Mouse (Mus musculus): ENCODE measurements around the gene Tdp1. TPM values are rescaled to one million over a fixed set of nuclear protein-coding genes. Genes with fewer than 3 reads are reported as not detected.
A peak's percentile ranks its signal among the peaks of the same experiment; 100 is the strongest.

The Tdp1 gene
- polyA plus RNA-seq, 1 experiment: 21.4 TPM

DNA sequence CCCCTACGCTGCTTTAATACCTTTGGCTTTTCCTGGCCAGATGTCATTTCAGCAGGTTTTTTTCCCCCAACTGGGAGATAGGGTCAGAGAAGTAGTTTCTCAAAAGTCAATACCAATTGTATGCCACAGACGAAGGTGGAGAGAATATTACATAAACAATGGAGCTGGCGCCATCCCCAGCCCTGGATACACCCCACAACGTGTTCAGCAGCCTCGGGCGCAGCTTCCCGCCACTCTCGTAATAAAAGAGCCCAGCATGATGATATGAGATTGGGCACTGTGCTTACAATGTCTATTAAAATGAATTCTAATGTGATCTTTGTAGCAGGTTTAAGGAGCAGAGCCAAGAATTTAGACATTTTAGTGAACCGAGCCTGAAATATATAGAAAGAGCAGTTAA, 28.3 kb upstream of the Tdp1 start:
- no peak for TF ChIP-seq CTCF (IDR thresholded peaks at IDR 0.05; ENCODE audit: extremely low read depth, insufficient read depth, low read length)
- TF ChIP-seq POLR2A (IDR thresholded peaks at IDR 0.05; ENCODE audit: extremely low read depth, insufficient read depth, low read length): no peak
- Histone ChIP-seq H3K4me3 (ENCODE audit: insufficient read depth, low read length) (no peak overlapping the region), H3K4me1 (ENCODE audit: control insufficient read depth, insufficient read depth, low read length) (no peaks in the 10 kb centered on the region), H3K27ac (ENCODE audit: insufficient read depth, low read length) (no peak overlapping the region)

DNA sequence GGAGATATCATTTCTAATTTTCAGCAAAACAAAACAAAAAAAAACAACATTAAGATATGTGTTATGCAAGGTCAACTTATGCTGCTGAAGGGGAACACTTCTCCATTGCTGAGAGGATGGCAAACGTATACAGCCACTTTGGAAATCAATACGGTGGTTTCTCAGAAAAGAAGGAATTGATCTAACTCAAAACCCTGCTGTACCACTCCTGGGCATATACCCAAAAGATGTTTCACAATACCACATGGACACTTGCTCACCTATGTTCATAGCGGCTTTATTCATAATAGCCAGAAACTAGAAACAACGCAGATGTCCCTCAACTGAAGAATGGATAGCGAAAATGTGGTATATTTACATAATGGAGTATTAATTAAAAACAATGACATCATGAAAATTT, 25.7 kb upstream of the Tdp1 start:
- H3K4me3 ChIP-seq (ENCODE audit: insufficient read depth, low read length): no peak overlapping the region
- H3K27ac ChIP-seq (ENCODE audit: insufficient read depth, low read length): no peak overlapping the region
- TF ChIP-seq POLR2A (IDR thresholded peaks at IDR 0.05; ENCODE audit: extremely low read depth, insufficient read depth, low read length): no peak
- no peak for TF ChIP-seq CTCF (IDR thresholded peaks at IDR 0.05; ENCODE audit: extremely low read depth, insufficient read depth, low read length)
- H3K4me1 ChIP-seq (ENCODE audit: control insufficient read depth, insufficient read depth, low read length): no peaks in the 10 kb centered on the region

DNA sequence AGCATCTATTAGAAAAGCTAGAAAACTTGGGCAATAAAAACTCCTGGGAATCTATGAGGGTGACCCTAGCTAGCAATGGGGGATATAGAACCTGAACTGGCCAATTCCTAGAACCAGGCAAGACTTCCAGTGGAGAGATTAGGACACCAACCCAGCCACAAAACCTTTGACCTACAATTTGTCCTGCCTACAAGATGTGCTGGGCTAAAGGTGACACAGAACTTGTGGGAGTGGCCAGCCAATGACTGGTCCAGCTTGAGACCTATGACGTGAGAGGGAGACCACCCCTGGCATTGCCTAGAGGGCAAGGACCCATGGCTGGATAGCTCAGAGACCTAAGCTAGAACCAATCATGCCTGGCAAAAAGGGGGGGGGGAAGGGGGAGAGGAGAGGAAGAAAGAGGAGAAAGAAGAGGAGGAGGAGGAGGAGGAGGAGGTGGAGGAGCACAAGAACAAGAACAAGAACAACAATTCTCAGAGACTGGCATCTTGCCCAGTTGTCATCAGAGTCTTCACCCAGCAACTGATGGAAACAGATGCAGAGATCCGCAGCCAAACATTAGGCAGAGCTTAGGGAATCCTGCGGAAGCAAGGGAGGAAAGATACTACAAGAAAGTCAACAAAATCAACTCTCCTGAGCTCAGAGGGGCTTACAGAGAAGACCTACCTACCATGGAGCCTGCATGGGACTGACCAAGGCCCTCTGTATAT, 24.8 kb upstream of the Tdp1 start:
- Histone ChIP-seq H3K4me3 (ENCODE audit: insufficient read depth, low read length) (no peak overlapping the region), H3K4me1 (ENCODE audit: control insufficient read depth, insufficient read depth, low read length) (no peaks in the 10 kb centered on the region), H3K27ac (ENCODE audit: insufficient read depth, low read length) (no peak overlapping the region)
- TF ChIP-seq CTCF (IDR thresholded peaks at IDR 0.05; ENCODE audit: extremely low read depth, insufficient read depth, low read length): no peak
- TF ChIP-seq POLR2A (IDR thresholded peaks at IDR 0.05; ENCODE audit: extremely low read depth, insufficient read depth, low read length): no peak

DNA sequence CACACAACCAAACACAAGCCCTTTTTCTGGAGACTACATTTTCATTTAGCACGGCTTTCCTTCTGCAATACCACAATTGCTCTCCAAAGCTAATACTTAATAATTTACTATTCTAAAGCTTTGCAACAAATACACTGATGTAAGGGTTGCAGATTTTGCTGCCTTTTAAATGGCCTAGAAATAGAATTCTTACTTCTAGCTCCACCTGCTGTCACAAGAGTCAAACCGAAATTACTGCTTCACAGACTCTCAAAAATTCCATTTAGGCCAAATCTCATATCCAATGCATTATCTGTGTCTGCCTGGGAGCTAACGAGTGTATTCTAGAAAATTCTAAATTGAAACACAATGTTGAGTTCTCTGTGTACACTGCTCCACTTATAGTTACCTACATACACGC, 23.3 kb upstream of the Tdp1 start:
- H3K4me3 ChIP-seq (ENCODE audit: insufficient read depth, low read length): no peak overlapping the region
- H3K4me1 ChIP-seq (ENCODE audit: control insufficient read depth, insufficient read depth, low read length): no peaks in the 10 kb centered on the region
- TF ChIP-seq CTCF (IDR thresholded peaks at IDR 0.05; ENCODE audit: extremely low read depth, insufficient read depth, low read length) (no peak), POLR2A (IDR thresholded peaks at IDR 0.05; ENCODE audit: extremely low read depth, insufficient read depth, low read length) (no peak)
- no peak overlapping the region for H3K27ac ChIP-seq (ENCODE audit: insufficient read depth, low read length)

DNA sequence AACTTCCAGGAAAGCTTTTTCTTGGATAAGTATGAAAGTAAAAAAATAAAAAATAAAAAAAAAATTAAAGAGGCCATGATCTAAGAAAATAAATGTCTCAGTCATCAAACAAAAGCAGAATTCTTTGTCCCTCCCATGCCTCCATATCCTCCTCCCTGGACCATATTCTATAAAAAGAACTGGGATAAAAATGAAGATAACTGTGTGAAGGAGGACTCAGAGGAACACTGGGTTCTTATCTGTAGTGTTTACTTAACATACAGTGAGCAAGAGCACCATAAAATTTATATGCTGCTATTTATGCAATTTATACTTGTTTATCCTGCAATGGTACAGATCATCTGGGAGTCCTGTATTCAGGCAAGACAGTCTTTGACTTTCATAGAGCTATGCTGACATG, 19.7 kb upstream of the Tdp1 start:
- TF ChIP-seq POLR2A (IDR thresholded peaks at IDR 0.05; ENCODE audit: extremely low read depth, insufficient read depth, low read length) (no peak), CTCF (IDR thresholded peaks at IDR 0.05; ENCODE audit: extremely low read depth, insufficient read depth, low read length) (no peak)
- H3K4me3 ChIP-seq (ENCODE audit: insufficient read depth, low read length): no peak overlapping the region
- H3K27ac ChIP-seq (ENCODE audit: insufficient read depth, low read length): no peak overlapping the region
- no peaks in the 10 kb centered on the region for H3K4me1 ChIP-seq (ENCODE audit: control insufficient read depth, insufficient read depth, low read length)

DNA sequence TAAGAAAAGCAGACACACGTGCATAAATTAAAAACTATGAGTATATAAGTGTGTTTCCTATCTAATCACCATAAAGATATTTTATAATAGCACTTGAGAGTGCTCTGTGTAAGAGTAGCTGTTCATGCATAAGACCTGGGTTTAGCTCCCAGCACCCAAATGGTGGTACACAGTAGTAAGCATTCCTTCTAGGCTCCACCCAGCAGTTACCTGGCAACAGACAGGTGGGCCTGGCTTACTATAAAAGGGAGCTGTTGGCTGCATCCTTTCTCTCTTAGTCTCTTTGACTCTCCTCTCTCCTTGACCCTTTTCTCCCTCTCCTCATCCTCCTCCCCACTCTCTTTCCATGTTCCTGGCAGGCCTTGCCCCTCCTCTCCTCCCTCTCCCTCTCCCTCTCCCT, 15.5 kb upstream of the Tdp1 start:
- Histone ChIP-seq H3K27ac (ENCODE audit: insufficient read depth, low read length) (no peak overlapping the region), H3K4me3 (ENCODE audit: insufficient read depth, low read length) (no peak overlapping the region), H3K4me1 (ENCODE audit: control insufficient read depth, insufficient read depth, low read length) (no peaks in the 10 kb centered on the region)
- no peak for TF ChIP-seq POLR2A (IDR thresholded peaks at IDR 0.05; ENCODE audit: extremely low read depth, insufficient read depth, low read length)
- no peak for TF ChIP-seq CTCF (IDR thresholded peaks at IDR 0.05; ENCODE audit: extremely low read depth, insufficient read depth, low read length)

DNA sequence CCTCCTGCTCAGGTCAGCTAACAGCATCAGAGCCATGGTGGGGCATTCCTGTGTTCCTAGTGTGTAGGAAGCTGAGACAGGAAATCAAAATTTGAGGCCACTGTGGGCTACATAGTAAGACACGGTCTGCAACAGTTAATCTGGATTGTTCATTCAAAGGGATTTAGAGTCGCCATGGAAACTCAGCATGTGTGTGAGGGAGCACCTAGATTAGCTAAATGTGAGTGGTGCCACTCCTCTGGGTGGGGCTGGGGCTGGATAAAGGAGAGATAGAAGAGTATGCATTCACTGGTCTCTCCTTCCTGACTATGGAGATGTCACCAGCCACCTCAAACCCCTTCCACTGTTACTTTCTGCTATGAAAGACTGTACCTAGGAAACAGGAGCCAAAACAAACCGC, 10.9 kb upstream of the Tdp1 start:
- no peak for TF ChIP-seq CTCF (IDR thresholded peaks at IDR 0.05; ENCODE audit: extremely low read depth, insufficient read depth, low read length)
- no peak for TF ChIP-seq POLR2A (IDR thresholded peaks at IDR 0.05; ENCODE audit: extremely low read depth, insufficient read depth, low read length)
- H3K4me3 ChIP-seq (ENCODE audit: insufficient read depth, low read length): no peak overlapping the region

DNA sequence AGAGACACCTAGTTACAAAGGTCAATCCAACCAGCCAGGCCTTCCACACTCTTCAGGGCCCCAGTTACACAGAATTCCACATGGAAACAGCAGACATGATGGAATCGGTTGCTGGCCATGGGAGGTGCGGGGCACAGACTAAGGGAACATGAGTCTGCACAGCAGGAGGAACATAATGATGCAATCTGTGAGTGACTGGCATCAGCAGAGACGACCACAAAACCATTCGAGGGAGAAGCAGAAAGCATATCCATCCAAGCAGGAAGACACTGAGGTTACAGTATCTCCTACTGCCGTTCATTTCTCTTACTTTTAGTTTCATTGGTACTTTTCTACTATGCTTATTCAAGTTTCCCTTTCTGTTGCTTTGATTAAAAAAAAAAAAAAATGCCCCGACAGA, 9.7 kb upstream of the Tdp1 start:
- H3K27ac ChIP-seq (ENCODE audit: insufficient read depth, low read length): no peak overlapping the region
- TF ChIP-seq CTCF (IDR thresholded peaks at IDR 0.05; ENCODE audit: extremely low read depth, insufficient read depth, low read length) (no peak), POLR2A (IDR thresholded peaks at IDR 0.05; ENCODE audit: extremely low read depth, insufficient read depth, low read length) (no peak)
- no peak overlapping the region for H3K4me3 ChIP-seq (ENCODE audit: insufficient read depth, low read length)
- H3K4me1 ChIP-seq (ENCODE audit: control insufficient read depth, insufficient read depth, low read length): no peaks in the 10 kb centered on the region

More for the DNA sequence above, 10.9 kb upstream of the Tdp1 start:
- Histone ChIP-seq H3K4me1 (ENCODE audit: control insufficient read depth, insufficient read depth, low read length) (no peaks in the 10 kb centered on the region), H3K27ac (ENCODE audit: insufficient read depth, low read length) (no peak overlapping the region)

DNA sequence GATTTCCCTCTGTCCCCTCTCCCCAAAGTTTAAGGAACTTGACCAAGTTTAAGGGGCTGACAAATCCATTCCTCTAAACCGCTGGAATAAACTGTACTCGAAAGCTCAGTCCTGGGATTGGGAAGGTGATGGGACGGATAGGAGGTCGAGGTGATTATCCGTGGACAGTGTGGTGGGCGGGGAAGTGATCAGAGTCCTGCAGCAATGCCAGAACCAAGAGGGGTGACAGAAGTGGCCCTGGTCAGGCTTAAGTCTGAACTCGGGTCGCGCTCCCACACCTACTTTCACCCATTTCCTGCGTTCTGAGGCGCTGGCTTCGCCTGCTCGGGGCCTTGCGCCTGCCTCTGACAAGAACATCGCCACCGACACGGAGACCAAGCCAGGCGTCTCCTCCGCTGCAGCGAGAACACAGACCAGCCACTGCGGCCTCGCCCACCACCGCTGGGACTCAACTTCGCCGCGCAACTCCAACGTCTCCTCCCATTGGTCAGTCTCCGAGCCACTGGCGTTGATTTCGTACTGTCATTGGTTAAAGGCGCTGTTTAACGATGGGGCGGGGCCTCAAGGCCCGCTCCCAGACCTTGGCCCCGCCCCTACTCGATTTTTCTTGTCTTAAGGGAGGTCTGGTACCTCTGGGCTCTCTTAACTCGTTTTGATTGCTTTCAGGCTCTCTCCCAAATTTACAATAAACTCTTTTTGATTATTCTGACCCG, 1.2 kb upstream of the Tdp1 start:
- no peak for TF ChIP-seq POLR2A (IDR thresholded peaks at IDR 0.05; ENCODE audit: extremely low read depth, insufficient read depth, low read length)
- TF ChIP-seq CTCF (IDR thresholded peaks at IDR 0.05; ENCODE audit: extremely low read depth, insufficient read depth, low read length): no peak
- H3K27ac ChIP-seq (ENCODE audit: insufficient read depth, low read length): no peak overlapping the region
- H3K4me1 ChIP-seq (ENCODE audit: control insufficient read depth, insufficient read depth, low read length): no peaks in the 10 kb centered on the region; the same call in 1 of the 2 replicates
- peak overlapping the region; percentile 99 for H3K4me3 ChIP-seq (ENCODE audit: insufficient read depth, low read length)

DNA sequence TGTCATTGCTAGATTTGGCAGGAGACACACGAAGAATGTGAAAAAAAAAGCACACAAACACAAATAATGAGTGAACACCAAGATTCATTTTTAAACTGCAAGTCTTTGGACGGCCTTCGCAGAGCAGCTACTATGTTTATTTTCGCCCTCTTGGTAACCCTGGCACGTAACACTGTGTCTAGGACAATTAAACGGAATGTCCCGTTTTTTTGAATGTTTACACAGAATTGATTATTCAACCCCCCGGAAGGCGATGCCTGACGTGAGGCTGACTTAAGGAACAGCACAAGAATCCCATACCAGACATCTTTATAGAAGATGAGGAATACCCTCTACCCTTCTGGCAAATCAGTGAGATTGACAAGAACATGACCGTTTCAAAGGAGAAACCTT, 608 bp upstream of the Tdp1 start:
- no peak for TF ChIP-seq POLR2A (IDR thresholded peaks at IDR 0.05; ENCODE audit: extremely low read depth, insufficient read depth, low read length)
- TF ChIP-seq CTCF (IDR thresholded peaks at IDR 0.05; ENCODE audit: extremely low read depth, insufficient read depth, low read length): no peak
- H3K4me3 ChIP-seq (ENCODE audit: insufficient read depth, low read length): peak overlapping the region; percentile 99
- no peaks in the 10 kb centered on the region; the same call in 1 of the 2 replicates for H3K4me1 ChIP-seq (ENCODE audit: control insufficient read depth, insufficient read depth, low read length)
- H3K27ac ChIP-seq (ENCODE audit: insufficient read depth, low read length): no peak overlapping the region

Data from cortical plate, adult 2 months (tissue).